Mouse (Mus musculus): ENCODE measurements around the gene Ajm1. TPM values are rescaled to one million over a fixed set of nuclear protein-coding genes. Genes with fewer than 3 reads are reported as not detected.
"Not testable (repeated sequence)": the region's sequence is repeated elsewhere in the genome, so short reads cannot be mapped to it uniquely, and the experiment has no call there.

Ajm1 gene
- total RNA-seq, 2 experiments from 2014 or later: not detected

DNA sequence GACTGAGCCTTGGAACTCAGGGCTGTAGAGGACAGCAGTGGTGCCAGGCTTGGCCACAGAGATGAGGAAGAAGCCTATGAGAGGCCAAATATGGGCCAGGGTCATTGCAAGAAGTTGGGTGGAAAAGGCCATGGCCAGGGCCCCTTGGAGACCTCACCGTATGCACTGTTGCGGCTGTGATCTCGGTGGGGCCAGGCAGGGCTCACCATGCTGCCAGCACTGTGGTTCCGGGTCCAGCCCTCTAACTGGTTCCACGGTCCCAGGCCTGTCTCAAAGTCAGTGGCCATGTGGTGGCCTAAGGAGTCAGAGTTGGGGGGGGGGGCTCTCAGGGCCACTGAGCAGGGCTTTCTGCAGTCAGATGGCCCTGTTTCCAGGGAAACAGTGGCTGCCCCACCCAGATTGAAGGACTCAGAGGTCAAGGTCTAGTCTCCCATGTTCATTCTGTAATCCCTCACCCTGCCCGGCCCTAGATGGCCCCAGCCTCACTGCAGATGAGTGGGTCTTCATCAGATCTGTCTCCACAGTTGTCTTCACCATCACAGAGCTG lies 13.0 kb downstream of the Ajm1 start:
- no peak for DNase-seq (ENCODE audit: low spot score)

DNA sequence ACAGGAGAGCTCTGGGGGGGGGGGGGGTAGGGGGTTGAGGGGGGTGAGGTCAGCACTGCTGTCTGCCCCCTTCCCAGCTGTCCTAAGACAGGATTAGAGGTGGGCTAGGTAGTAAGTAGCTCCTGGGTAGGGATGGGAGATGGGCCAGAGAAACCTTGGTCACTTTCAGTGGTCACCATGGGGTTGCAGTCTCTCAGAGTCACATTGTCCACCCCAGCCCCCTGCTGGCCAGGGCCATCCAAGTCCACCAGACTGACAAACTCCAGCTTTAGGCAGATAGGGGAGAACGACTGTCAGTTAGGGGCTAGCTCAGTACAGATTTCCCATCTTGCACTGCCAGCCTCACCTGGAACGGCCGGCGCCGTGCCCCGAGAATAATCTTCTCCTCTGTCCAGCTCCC lies 15.0 kb downstream of the Ajm1 start:
- DNase-seq (ENCODE audit: low spot score): no peak

DNA sequence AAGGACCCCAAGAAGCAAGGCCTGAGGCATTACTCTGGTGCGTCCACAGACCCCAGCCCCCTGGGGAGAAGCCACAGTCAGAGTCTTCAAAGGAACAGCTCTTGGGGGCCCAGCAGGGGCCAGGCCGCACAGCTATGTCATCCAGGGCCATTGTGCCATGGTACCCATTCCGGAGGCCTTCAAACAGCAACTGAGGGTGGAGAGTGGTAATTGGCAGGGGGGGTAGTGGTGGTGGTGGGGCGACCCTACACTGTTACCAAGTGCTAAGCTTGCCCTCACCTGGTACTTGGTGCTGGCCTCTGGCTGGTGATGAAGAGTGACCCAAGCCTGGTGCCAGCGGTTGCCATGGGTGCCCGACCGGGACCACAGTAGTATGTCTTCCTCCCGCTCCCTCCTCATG lies 15.8 kb downstream of the Ajm1 start:
- DNase-seq (ENCODE audit: low spot score): no peak

DNA sequence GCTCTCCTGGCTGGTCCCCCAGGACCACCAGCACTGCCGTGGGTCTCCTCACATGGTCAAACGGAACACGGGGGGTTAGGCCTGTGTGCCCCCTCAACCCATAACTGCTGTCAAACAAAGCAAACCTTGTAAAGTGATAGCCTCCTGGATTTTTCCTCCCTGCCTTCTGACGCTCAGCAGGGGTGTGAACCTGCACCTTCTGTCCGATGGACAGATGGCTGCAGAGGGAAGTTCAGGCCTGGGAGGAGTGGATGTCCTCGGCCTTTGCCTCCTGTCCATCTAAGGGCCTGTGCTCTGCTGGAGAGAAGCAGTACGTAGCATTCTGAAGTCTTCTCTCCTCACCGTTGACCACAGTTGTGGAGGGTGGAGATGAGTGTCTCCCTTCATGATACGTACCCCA lies 19.6 kb downstream of the Ajm1 start:
- DNase-seq (ENCODE audit: low spot score): no peak

DNA sequence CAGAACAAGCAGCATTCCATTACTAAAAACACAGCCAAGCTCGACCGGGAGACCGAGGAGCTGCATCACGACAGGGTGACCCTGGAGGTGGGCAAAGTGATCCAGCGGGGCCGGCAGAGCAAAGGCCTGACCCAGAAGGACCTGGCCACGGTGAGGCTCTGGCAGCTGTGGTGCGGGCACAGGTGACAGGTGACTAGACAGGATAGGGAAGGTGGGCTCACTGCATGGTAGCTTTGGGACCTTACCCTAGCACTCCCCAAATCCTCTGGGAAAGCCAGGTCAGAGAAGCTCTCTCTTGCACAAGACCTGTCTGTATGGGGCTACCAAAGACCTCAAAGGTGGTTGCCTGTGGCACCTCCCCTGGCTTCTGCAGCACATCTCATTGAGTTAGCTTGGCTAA lies 21.0 kb downstream of the Ajm1 start:
- no peak for DNase-seq (ENCODE audit: low spot score)

DNA sequence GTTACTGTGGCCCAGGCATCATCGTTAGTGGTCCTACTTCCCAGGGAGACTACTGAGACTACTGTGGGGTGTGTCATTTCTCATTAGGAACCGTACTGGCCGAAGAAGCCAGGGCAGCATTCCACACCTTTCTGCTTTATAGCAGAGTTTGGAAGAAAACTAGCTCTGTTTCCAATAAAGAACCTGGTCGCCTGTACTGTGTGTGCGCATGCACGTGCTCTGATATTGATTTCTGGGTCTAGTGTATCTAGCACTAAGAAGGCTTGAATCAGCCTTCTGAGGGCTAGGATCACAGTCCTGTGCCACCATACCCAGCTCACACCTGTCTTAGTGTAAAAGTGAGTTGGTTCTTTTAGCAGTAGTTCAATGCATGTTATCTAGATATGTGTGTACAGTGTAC lies 22.8 kb downstream of the Ajm1 start:
- no peak for DNase-seq (ENCODE audit: low spot score)

DNA sequence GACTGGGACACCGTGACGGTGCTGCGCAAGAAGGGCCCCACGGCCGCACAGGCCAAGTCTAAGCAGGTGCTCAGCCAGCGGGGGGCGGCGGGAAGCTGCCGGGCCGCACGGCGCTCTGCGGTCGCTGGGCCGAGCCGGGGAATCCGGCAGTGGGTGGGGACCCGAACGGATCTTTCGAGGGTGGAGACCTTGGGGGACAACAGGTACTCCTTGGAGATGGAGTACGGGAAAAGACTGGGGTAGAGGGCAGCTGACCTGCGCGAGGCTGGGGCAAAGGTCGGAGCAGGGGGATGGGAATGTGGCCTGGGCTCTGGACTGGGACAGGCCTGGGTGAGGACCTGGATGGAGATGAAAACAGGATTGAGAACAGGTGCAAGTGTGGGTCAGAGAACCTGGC lies 23.6 kb downstream of the Ajm1 start:
- no peak for DNase-seq (ENCODE audit: low spot score)

DNA sequence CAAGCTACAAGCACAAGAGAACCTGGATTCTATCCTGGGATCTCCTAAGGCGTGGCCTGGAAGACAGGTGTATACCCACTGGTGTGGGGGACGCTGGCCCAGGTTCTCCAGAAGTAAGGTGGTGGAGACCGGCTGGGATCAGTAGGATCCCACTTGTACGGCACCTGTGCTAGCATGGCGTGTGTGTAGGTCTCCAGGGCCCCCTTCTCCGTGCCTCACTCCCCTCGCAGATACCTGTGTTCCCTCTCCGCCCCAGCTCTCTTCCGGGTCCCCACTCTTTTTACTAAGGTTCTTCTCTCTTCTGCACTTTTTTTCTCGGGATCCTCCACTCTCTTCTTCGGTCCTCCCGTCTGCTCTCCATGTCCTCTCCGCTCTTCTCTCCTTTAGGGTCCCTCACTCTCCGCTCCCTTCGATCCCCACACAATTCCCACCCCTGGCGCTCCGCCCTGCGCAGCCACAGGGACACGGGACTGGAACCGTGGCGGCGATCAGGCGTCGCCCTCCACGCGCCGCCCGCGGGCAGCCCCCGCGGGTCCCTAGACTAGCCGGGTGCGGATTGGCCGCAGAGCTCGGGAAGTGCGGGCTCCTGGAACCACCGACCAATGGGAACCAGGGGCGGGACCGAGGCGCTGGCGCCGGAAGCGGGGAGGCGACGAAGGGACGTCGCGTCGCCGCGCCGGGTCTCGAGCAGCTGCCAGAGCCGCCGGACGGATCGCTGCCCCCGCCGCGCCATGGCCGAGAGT lies 24.2 kb downstream of the Ajm1 start, which contains the start of gene Edf1:
Edf1 (plus strand) TSS at position 627 of the 743 bp plus-strand sequence.
- DNase-seq (ENCODE audit: low spot score): peak; percentile 96

DNA sequence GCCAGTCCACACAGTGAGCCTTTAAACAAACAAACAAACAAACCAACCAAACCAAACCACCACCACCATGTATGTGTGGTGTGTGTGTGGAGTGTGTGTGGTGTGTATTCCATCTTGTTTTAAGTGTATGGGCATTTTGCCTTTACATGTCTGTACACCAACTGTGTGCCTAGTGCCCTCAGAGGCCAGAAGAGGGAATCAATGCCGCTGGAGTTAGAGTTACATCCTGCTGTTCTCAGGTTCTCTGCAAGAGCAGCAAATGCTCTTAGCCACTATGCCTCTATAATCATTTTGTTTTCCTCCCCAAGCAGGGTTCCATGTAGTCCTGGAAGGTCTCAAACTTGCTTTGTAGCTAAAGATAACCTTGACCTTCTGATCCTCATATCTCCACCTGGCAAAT lies 25.3 kb downstream of the Ajm1 start:
- no peak for DNase-seq (ENCODE audit: low spot score)

DNA sequence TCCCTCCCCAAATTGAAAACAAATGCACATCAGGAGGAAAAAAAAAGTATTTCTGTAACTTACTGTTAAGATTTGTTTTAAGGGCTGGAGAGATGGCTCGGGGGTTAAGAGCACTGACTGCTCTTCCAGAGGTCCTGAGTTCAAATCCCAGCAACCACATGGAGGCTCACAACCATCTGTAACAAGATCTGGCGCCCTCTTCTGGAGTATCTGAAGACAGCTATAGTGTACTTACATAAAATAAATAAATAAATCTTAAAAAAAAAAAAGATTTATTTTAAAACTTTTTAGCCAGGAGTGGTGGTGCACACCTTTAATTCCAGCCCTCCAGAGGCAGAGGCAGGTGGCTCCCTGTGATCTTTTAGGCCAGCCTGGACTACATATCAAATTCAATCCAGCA lies 26.1 kb downstream of the Ajm1 start:
- DNase-seq (ENCODE audit: low spot score): not testable (repeated sequence)

DNA sequence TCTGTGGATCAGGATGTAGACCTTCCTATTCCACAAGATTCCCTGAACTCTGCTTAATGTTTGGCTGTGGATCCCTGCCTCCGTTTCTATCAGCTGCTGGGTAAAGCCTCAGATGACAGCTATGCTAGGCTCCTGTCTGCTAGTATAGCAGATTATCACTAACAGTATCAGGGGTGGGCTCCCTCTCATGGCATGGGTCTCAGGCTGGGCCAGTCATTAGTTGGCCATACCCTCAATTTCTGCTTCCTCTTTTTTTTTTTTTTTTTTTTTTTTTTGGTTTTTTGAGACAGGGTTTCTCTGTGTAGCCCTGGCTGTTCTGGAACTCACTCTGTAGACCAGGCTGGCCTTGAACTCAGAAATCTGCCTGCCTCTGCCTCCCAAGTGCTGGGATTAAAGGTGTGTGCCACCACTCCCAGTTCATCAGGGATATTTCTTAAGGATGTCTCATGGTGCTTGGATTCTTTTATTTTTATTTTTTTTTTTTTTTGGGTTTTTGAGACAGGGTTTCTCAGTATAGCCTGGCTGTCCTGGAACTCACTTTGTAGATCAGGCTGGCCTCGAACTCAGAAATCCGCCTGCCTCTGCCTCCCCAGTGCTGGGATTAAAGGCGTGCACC lies 28.3 kb downstream of the Ajm1 start:
- DNase-seq (ENCODE audit: low spot score): not testable (repeated sequence)

DNA sequence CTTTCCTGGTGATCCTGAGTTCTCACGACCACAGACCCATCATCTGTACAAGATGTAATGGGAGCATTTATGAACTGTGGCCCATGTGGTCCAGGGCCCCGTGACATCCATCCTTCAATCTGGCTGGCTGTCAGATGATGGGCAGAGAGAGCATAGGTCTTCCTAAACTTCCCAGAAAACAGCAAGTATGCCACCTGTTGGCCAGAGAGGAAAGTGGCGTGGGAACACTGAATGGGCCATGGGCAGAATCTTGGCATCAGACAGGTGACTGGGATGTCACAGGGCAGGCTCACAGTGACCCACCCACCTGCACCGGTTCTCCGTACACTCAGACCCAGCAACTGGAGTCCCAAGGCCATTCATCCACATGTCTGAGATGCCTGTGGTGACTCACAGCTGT lies 30.4 kb downstream of the Ajm1 start:
- peak; percentile 70 for DNase-seq (ENCODE audit: low spot score)

DNA sequence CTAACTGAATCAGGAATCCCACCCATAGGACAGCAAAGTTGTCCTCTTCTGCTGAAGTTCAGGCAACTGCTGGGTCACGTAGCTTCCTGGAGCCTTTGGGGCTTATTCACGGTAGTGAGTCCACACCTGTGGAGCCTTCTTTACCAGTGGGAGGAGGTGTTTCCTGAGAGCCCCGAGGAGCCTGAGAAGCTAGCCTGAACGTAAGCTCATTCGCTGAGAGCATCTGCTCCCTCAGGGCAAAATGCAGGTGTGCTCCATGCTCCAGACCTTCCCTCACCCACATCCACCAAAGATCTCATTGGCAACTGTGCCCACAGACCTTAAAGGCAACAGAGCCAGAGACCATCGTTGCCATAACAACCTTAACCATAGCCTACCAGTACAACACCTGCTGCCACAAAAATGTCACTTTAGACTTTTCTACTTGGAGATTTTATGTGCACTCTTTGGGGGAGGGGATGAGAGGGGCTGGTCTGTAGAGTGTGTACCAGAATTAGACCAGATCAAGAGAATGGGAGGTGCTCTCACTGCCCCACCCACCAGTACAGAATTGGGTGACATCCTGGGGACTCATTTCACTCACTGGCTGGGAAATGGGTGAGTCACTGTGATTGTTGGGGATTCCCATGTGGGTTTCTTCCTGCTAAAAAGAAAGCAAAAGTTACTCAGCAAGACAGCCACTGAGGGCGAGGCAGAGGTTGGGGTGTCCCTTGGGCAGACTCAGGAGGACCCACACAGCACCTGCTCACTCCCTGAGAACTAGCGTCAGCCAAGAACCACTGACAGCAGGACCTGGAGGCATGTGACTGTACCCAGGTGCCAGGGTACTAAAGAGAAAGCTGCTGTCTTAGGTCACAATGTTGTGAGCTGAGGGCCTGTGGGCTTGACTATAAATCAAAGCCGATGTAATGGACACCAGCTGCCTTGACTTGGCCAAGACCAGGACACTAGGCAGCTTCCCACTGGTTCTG lies 32.3 kb downstream of the Ajm1 start:
- peak; percentile 57 for DNase-seq (ENCODE audit: low spot score)

DNA sequence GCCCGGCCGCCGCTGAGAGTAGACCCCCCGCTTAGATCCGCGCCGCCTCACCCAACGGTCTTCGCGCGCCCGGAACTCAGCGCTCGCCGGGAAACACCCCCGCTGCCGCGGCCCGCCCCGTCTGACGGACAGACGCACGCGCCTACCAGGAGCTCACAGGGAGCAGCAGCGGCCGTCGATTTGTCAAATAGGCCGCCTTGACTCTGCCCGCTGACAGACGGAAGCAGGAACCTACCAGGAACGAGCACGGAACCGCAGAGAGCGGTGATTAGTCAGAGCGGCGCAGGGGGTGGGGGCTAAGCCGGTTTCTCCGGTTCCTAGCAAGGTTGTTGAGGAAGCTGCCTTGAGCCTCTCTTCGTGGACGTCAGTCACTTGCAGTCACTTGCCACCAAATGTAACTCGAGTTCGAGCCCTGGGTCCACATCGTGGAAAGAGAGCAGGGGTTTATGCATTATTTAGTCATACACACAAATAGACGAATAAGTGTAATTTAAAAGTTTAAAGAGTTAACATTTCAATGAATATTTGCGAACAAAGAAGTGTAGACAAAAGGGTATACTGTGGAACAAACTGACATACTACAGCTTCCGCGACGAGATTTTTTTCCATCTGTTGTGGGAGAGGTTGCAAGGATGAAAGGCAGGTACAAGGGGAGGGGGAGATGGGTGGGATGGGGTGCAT lies 34.6 kb downstream of the Ajm1 start, which contains the start of gene Traf2:
Traf2 (minus strand) TSS at position 130 of the 681 bp plus-strand sequence.
- DNase-seq (ENCODE audit: low spot score): peak; percentile 99

DNA sequence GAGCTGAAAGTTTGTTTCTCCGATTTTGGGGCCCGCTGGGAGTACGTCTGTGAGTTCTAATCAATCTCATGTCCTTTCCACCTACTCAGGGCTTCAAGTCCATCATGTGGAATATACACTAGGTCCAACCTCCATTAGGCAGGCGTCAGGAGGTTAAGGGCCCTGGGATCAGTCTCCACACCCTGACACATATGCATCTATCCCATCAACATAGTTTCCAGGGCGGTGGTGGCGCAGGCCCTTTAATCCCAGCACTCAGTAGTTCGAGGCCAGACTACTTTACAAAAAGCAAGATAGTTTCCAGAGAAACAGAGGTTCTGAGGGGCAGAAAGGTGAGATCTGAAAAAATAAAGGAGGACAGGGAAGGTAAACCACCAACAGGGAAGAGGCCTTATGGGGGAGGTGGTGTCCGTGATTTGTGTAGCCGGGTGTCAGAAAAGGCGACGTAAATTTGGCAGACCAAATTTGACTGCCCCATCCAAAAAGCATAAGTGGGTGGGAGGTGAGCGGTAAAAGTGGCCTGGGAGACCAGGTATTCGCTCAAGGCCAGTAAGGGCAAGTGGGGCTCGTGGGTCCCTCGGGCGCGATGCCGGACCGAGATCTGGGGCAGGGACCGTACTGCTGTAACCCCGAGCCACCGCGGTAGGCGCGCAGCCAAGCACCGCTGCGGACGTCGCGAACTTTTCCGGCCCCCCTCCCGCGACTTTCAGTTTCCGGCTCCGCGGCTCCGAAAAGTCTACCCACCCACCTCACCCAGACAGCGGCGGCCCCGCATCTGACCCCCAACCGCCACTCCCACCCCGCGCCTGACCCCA lies 35.4 kb downstream of the Ajm1 start:
- peak; percentile 78 for DNase-seq (ENCODE audit: low spot score)

DNA sequence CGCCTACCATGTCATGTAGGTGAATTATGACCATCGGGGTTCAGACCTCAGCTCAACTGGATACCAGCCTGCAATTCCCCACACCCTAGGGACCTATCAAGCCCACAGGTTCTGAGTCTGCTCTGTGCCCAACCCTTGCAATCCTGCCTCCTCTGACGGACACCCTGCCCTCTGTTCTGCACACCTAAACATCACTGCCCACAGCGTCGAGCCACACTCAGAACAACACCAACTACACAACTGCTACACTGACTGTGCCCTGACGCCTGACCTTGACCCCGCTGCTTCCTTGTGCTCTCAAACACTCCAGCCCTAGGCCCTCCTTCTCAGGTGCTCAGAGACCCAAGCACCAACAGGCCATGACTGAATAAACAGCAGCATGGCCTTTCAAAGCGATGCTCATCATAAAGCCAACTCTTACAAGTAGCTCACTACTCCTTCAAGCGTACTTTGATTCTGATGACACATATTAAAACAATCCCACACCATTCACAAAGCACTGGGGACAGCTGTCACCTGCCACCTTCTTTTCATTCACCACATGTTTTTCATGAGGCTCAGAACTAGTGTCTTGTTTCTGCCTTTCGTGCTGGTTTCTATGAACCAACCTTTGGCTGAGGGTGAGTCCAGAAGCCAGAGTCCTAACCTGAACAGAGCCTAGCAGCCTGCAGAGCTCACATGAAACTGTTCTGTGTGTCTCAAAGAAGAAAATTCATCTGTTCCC lies 39.8 kb downstream of the Ajm1 start:
- no peak for DNase-seq (ENCODE audit: low spot score)

DNA sequence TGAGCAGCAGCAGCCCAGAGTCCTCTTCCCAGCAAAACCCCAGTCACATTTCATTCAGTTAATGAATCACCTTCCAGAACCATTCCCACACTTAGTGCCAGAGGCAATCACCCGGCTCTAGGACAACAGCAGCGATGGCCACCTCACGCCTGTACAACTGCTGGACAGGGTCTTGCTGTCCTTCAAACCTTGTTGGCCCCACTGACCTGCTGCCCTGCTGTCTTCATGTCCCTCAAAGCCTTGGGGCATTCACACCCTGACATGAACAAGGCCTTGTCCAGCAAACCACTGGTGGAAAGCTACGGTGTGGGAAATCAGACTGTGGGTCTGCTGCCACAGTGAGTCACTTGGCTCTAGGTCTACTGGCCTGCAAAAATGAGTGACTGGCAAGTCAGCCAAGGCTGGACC lies 41.0 kb downstream of the Ajm1 start:
- no peak for DNase-seq (ENCODE audit: low spot score)

DNA sequence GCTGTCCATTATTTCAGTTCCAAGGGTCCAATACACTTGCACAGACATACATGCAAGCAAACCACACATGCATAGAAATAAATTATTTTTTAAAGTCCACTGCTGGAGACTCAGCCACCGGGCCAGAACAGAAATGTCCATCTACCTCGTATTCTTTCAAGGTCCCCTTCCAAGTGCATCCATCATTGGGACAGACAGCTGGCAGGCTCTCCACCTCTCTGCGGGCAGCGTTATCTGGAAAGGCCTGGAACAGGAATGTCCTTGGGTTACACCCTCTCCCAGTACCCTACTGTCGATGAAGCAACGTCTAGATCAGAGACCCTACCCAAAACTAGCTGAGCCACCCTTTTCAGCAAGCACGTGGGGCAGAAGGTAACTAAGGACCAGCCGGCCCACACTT lies 45.0 kb downstream of the Ajm1 start:
- DNase-seq (ENCODE audit: low spot score): peak; percentile 39

DNA sequence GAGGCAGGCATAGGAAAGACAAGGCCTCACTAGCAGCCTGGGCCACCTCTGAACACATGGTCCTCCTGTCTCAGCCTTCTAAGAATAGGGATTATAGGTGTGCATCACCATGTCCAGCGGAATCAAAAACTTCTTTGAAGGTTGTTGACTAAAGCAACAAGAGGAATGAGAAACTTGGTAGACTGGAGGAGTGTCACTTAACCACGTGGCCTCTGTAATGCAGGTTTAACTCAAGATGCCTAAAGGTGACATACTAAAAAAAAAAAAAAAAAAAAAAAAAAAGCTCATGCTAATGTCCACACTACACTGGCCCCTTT lies 46.7 kb downstream of the Ajm1 start:
- DNase-seq (ENCODE audit: low spot score): no peak
